Mouse (Mus musculus): ENCODE results near the gene Tfap2e. TPM values are rescaled to one million over a fixed set of nuclear protein-coding genes. Genes with fewer than 3 reads are reported as not detected.

The Tfap2e gene
- polyA plus RNA-seq, 1 experiment from 2014 or later: 2.0 TPM

- DNase-seq (no peak), ATAC-seq (ENCODE audit: low FRiP score, low TSS enrichment) (no peak)
- no peaks in the 10 kb centered on the region for H3K9me3 ChIP-seq (ENCODE audit: control insufficient read depth, low read length)
- H3K4me2 ChIP-seq (ENCODE audit: low read length): peak overlapping the region; percentile 22; the same call in 1 of the 2 replicates
- H3K4me1 ChIP-seq (ENCODE audit: control insufficient read depth, insufficient read depth, low read length): peaks cover 41% of the 10 kb centered on the region
- H3K4me3 ChIP-seq (replicated peaks; ENCODE audit: low read depth, low read length): no peak overlapping the region; the same call in 1 of the 2 replicates
- H3K27ac ChIP-seq (replicated peaks; ENCODE audit: low read depth, low read length): no peak overlapping the region
- H3K27me3 ChIP-seq (ENCODE audit: control insufficient read depth, insufficient read depth, low read length): 0 out of 2 replicates have a peak, but pooled peaks cover 3% of the 10 kb centered on the region
- H3K9ac ChIP-seq (replicated peaks; ENCODE audit: low read length): no peak overlapping the region
- peaks cover 57% of the 10 kb centered on the region for H3K36me3 ChIP-seq (ENCODE audit: control insufficient read depth, insufficient read depth, low read length)
- 90% methylated on average over 11 of the region's 11 CpGs for WGBS
Measured at GRCm38 (mm10) chr4:126749553-126749952, 13.5 kb upstream of the Tfap2e start.

GRCm38 (mm10) chr4:126748381-126748780, 12.3 kb upstream of the Tfap2e start:
- H3K27me3 ChIP-seq (ENCODE audit: control insufficient read depth, insufficient read depth, low read length): 0 out of 2 replicates have a peak, but pooled peaks cover 14% of the 10 kb centered on the region
- H3K9me3 ChIP-seq (ENCODE audit: control insufficient read depth, low read length): no peaks in the 10 kb centered on the region
- ATAC-seq (ENCODE audit: low FRiP score, low TSS enrichment) (no peak), DNase-seq (no peak)
- WGBS: 95% methylated on average over 8 of the region's 8 CpGs
- H3K4me3 ChIP-seq (replicated peaks; ENCODE audit: low read depth, low read length): no peak overlapping the region
- H3K4me2 ChIP-seq (ENCODE audit: low read length): no peak overlapping the region
- H3K27ac ChIP-seq (replicated peaks; ENCODE audit: low read depth, low read length): no peak overlapping the region
- 0 out of 2 replicates have a peak overlapping the region, but pooled peaks have one; percentile 24 for H3K9ac ChIP-seq (replicated peaks; ENCODE audit: low read length)
- H3K4me1 ChIP-seq (ENCODE audit: control insufficient read depth, insufficient read depth, low read length): peaks cover 37% of the 10 kb centered on the region
- peaks cover 68% of the 10 kb centered on the region for H3K36me3 ChIP-seq (ENCODE audit: control insufficient read depth, insufficient read depth, low read length)

- H3K9ac ChIP-seq (replicated peaks; ENCODE audit: low read length): no peak overlapping the region
- WGBS: 89% methylated on average over 10 of the region's 10 CpGs
- ATAC-seq (ENCODE audit: low FRiP score, low TSS enrichment) (no peak), DNase-seq (no peak)
- no peak overlapping the region for H3K27ac ChIP-seq (replicated peaks; ENCODE audit: low read depth, low read length)
- H3K27me3 ChIP-seq (ENCODE audit: control insufficient read depth, insufficient read depth, low read length): peaks cover 31% of the 10 kb centered on the region; the same call in 1 of the 2 replicates
- peaks cover 27% of the 10 kb centered on the region for H3K4me1 ChIP-seq (ENCODE audit: control insufficient read depth, insufficient read depth, low read length)
- peaks cover 69% of the 10 kb centered on the region for H3K36me3 ChIP-seq (ENCODE audit: control insufficient read depth, insufficient read depth, low read length)
- no peak overlapping the region for H3K4me2 ChIP-seq (ENCODE audit: low read length)
- H3K4me3 ChIP-seq (replicated peaks; ENCODE audit: low read depth, low read length): no peak overlapping the region
- no peaks in the 10 kb centered on the region for H3K9me3 ChIP-seq (ENCODE audit: control insufficient read depth, low read length)
Measured at GRCm38 (mm10) chr4:126746194-126746840, 10.3 kb upstream of the Tfap2e start.

GRCm38 (mm10) chr4:126745506-126746193, 9.6 kb upstream of the Tfap2e start:
- Histone ChIP-seq H3K4me3 (replicated peaks; ENCODE audit: low read depth, low read length) (no peak overlapping the region), H3K4me1 (ENCODE audit: control insufficient read depth, insufficient read depth, low read length) (peaks cover 20% of the 10 kb centered on the region; the same call in 1 of the 2 replicates), H3K27me3 (ENCODE audit: control insufficient read depth, insufficient read depth, low read length) (peaks cover 35% of the 10 kb centered on the region; the same call in 1 of the 2 replicates), H3K27ac (replicated peaks; ENCODE audit: low read depth, low read length) (no peak overlapping the region), H3K9me3 (ENCODE audit: control insufficient read depth, low read length) (no peaks in the 10 kb centered on the region), H3K4me2 (ENCODE audit: low read length) (no peak overlapping the region), H3K9ac (replicated peaks; ENCODE audit: low read length) (no peak overlapping the region), H3K36me3 (ENCODE audit: control insufficient read depth, insufficient read depth, low read length) (peaks cover 69% of the 10 kb centered on the region)
- DNase-seq (peak; percentile 81), ATAC-seq (ENCODE audit: low FRiP score, low TSS enrichment) (no peak)
- WGBS: 33% methylated on average over 13 of the region's 13 CpGs

- Histone ChIP-seq H3K36me3 (ENCODE audit: control insufficient read depth, insufficient read depth, low read length) (peaks cover 62% of the 10 kb centered on the region), H3K27ac (replicated peaks; ENCODE audit: low read depth, low read length) (no peak overlapping the region), H3K9ac (replicated peaks; ENCODE audit: low read length) (no peak overlapping the region), H3K4me3 (replicated peaks; ENCODE audit: low read depth, low read length) (no peak overlapping the region), H3K27me3 (ENCODE audit: control insufficient read depth, insufficient read depth, low read length) (peaks cover 39% of the 10 kb centered on the region; the same call in 1 of the 2 replicates), H3K4me2 (ENCODE audit: low read length) (no peak overlapping the region), H3K4me1 (ENCODE audit: control insufficient read depth, insufficient read depth, low read length) (peaks cover 14% of the 10 kb centered on the region; the same call in 1 of the 2 replicates), H3K9me3 (ENCODE audit: control insufficient read depth, low read length) (no peaks in the 10 kb centered on the region)
- WGBS: 87% methylated on average over 14 of the region's 14 CpGs
- DNase-seq (no peak), ATAC-seq (ENCODE audit: low FRiP score, low TSS enrichment) (no peak)
Measured at GRCm38 (mm10) chr4:126744831-126745230, 8.8 kb upstream of the Tfap2e start.

- Histone ChIP-seq H3K4me3 (replicated peaks; ENCODE audit: low read depth, low read length) (no peak overlapping the region), H3K27ac (replicated peaks; ENCODE audit: low read depth, low read length) (no peak overlapping the region), H3K27me3 (ENCODE audit: control insufficient read depth, insufficient read depth, low read length) (peaks cover 49% of the 10 kb centered on the region; the same call in 1 of the 2 replicates), H3K9ac (replicated peaks; ENCODE audit: low read length) (no peak overlapping the region), H3K36me3 (ENCODE audit: control insufficient read depth, insufficient read depth, low read length) (peaks cover 51% of the 10 kb centered on the region), H3K4me2 (ENCODE audit: low read length) (no peak overlapping the region), H3K4me1 (ENCODE audit: control insufficient read depth, insufficient read depth, low read length) (peaks cover 3% of the 10 kb centered on the region; the same call in 1 of the 2 replicates), H3K9me3 (ENCODE audit: control insufficient read depth, low read length) (no peaks in the 10 kb centered on the region)
- ATAC-seq (ENCODE audit: low FRiP score, low TSS enrichment) (no peak), DNase-seq (peak; percentile 36)
- WGBS: 8% methylated on average over 11 of the region's 11 CpGs
Measured at GRCm38 (mm10) chr4:126743713-126744112, 7.7 kb upstream of the Tfap2e start.

GRCm38 (mm10) chr4:126742976-126743375, 6.9 kb upstream of the Tfap2e start:
- DNase-seq (no peak), ATAC-seq (ENCODE audit: low FRiP score, low TSS enrichment) (no peak)
- Histone ChIP-seq H3K9ac (replicated peaks; ENCODE audit: low read length) (no peak overlapping the region), H3K36me3 (ENCODE audit: control insufficient read depth, insufficient read depth, low read length) (peaks cover 43% of the 10 kb centered on the region), H3K4me3 (replicated peaks; ENCODE audit: low read depth, low read length) (no peak overlapping the region), H3K9me3 (ENCODE audit: control insufficient read depth, low read length) (no peaks in the 10 kb centered on the region), H3K27ac (replicated peaks; ENCODE audit: low read depth, low read length) (no peak overlapping the region), H3K4me2 (ENCODE audit: low read length) (no peak overlapping the region), H3K27me3 (ENCODE audit: control insufficient read depth, insufficient read depth, low read length) (peaks cover 56% of the 10 kb centered on the region), H3K4me1 (ENCODE audit: control insufficient read depth, insufficient read depth, low read length) (no peaks in the 10 kb centered on the region)
- 67% methylated on average over 2 of the region's 2 CpGs for WGBS

- Histone ChIP-seq H3K9ac (replicated peaks; ENCODE audit: low read length) (no peak overlapping the region), H3K36me3 (ENCODE audit: control insufficient read depth, insufficient read depth, low read length) (peaks cover 30% of the 10 kb centered on the region), H3K27me3 (ENCODE audit: control insufficient read depth, insufficient read depth, low read length) (peaks cover 71% of the 10 kb centered on the region)
Measured at GRCm38 (mm10) chr4:126741448-126741847, 5.4 kb upstream of the Tfap2e start.

More at GRCm38 (mm10) chr4:126741448-126741847, 5.4 kb upstream of the Tfap2e start:
- Histone ChIP-seq H3K27ac (replicated peaks; ENCODE audit: low read depth, low read length) (no peak overlapping the region), H3K4me3 (replicated peaks; ENCODE audit: low read depth, low read length) (no peak overlapping the region), H3K9me3 (ENCODE audit: control insufficient read depth, low read length) (no peaks in the 10 kb centered on the region), H3K4me2 (ENCODE audit: low read length) (no peak overlapping the region), H3K4me1 (ENCODE audit: control insufficient read depth, insufficient read depth, low read length) (no peaks in the 10 kb centered on the region)
- 7% methylated on average over 12 of the region's 12 CpGs for WGBS
- DNase-seq: peak; percentile 94
- no peak for ATAC-seq (ENCODE audit: low FRiP score, low TSS enrichment)
